Mouse (Mus musculus) cerebellum, adult 2 months (tissue): ENCODE measurements around the gene Negr1.

Experiments used
- CTCF ChIP-seq: fragments of 200-500 bp; IDR thresholded peaks from 2 replicates; pipeline ENCODE4 v1.5.1; 2011; ENCODE audit warnings: low read depth, mild to moderate bottlenecking, control low read depth, low read length, moderate library complexity, borderline replicate concordance; ENCODE audit not compliant: insufficient read depth
- POLR2A ChIP-seq: fragments of 200-500 bp; IDR thresholded peaks from 2 replicates; pipeline ENCODE4 v1.6.1; 2011; ENCODE audit warnings: low read length, control low read depth, borderline replicate concordance; ENCODE audit not compliant: insufficient read depth

DNA sequence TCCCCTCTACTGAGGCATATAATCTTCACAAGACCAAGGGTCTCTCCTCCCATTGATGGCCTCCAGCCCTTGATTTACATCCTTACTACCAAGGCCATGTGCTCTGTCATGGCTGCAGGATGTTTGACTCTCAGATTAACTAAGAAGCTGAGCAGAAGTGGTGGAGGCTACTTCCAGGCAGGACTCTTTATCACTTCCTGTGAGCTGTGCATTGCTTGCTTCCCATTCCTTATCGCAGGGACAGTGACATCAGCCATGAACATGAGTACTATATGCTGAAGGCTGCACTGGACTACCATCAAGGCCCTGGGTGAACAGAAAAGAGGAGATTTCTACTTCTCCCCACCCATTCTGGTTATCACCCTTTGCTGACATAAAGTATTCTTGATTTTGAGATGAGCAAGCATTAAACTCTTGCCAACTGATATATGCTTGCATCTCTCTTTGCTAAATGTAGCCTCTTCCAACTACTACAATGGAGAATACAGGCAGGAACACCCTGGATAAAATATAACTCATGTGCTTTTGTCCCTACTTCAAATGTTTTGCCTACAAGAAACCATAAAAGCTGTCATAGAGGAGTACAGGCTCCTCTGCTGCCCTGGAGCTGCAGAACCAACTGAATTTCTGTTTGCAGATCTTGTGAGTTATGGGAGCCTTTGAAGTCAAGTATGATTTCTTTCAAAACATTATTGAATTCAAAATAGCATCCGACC, 517.8 kb downstream of the Negr1 start:
- TF ChIP-seq CTCF (no peak), POLR2A (no peak)
